Mouse (Mus musculus) hindbrain, embryonic 11.5 days (tissue): ENCODE measurements around the gene BC052040. TPM values are rescaled to one million over a fixed set of nuclear protein-coding genes. Genes with fewer than 3 reads are reported as not detected.

Experiments used
- ATAC-seq: fragments of 200-750 bp; cut with Nextera tagmentation; 2 replicates; pipeline ENCODE4 v1.8.0; 2017; ENCODE audit warnings: mild to moderate bottlenecking, moderate TSS enrichment, moderate library complexity; ENCODE audit not compliant: low FRiP score
- DNase-seq: peaks from one replicate; pipeline ENCODE4 v3.0.0-alpha.2; 2015; ENCODE audit warnings: low spot score
- H3K27ac ChIP-seq: fragments of 300-500 bp; sonication (generic); 2 replicates; pipeline ENCODE4 v1.5.1; 2014; ENCODE audit warnings: mild to moderate bottlenecking, low read depth, low read length
- H3K27me3 ChIP-seq: fragments of 300-500 bp; sonication (generic); 2 replicates; pipeline ENCODE4 v1.6.1; 2014; ENCODE audit warnings: mild to moderate bottlenecking, low read length, moderate library complexity, mixed read lengths; ENCODE audit not compliant: control insufficient read depth, insufficient read depth
- H3K36me3 ChIP-seq: fragments of 300-500 bp; sonication (generic); 2 replicates; pipeline ENCODE4 v1.6.1; 2014; ENCODE audit warnings: mild to moderate bottlenecking, low read length, moderate library complexity, mixed read lengths; ENCODE audit not compliant: control insufficient read depth, insufficient read depth
- H3K4me1 ChIP-seq: fragments of 300-500 bp; sonication (generic); replicated peaks from 2 replicates; pipeline ENCODE4 v1.6.1; 2014; ENCODE audit warnings: low read length, mixed read lengths; ENCODE audit not compliant: control insufficient read depth, insufficient read depth
- H3K4me2 ChIP-seq: fragments of 300-500 bp; sonication (generic); replicated peaks from 2 replicates; pipeline ENCODE4 v1.6.1; 2014; ENCODE audit warnings: mild to moderate bottlenecking, low read depth, low read length
- H3K4me3 ChIP-seq: fragments of 300-500 bp; sonication (generic); 2 replicates; pipeline ENCODE4 v1.5.1; 2014; ENCODE audit warnings: low read depth, low read length
- H3K9ac ChIP-seq: fragments of 300-500 bp; sonication (generic); 2 replicates; pipeline ENCODE4 v1.6.1; 2014; ENCODE audit warnings: low read depth, low read length
- H3K9me3 ChIP-seq: fragments of 300-500 bp; sonication (generic); 2 replicates; pipeline ENCODE4 v1.6.1; 2016; ENCODE audit warnings: low read length; ENCODE audit not compliant: control insufficient read depth
- WGBS: fragments of 180-500 bp; shearing (Covaris S2); extraction: QIAGEN DNeasy Blood & Tissue Kit; methylation state at CpG from one replicate; pipeline ENCODE4 v1.1.7; 2014; 5-methylcytosine and 5-hydroxymethylcytosine counted together
- polyA plus RNA-seq: library from polyadenylated mRNA; unstranded; fragments of >200 nt; fragmentation: Nextera tagmentation; extraction: Ambion mirVana; gene quantifications from 2 replicates; pipeline ENCODE4 v1.2.1, GENCODE M21; 2014

Gene BC052040
- polyA plus RNA-seq, 1 experiment from 2014 or later, result 21.7 TPM

GRCm38 (mm10) chr2:115610092-115610491, 28.6 kb downstream of the BC052040 start:
- no peaks in the 10 kb centered on the region for H3K4me1 ChIP-seq
- H3K27ac ChIP-seq, result no peak overlapping the region
- no peak overlapping the region for H3K4me3 ChIP-seq
- H3K27me3 ChIP-seq, result no peaks in the 10 kb centered on the region
- no peaks in the 10 kb centered on the region for H3K9me3 ChIP-seq
- H3K9ac ChIP-seq, result no peak overlapping the region
- DNase-seq (no peak), ATAC-seq (no peak)
- H3K4me2 ChIP-seq, result no peak overlapping the region
- 89% methylated on average over 2 of the region's 2 CpGs for WGBS
- no peaks in the 10 kb centered on the region for H3K36me3 ChIP-seq

- 97% methylated on average over 6 of the region's 6 CpGs for WGBS
- no peak overlapping the region for H3K4me2 ChIP-seq
- DNase-seq (no peak), ATAC-seq (no peak)
- no peaks in the 10 kb centered on the region for H3K36me3 ChIP-seq
- H3K4me1 ChIP-seq, result no peaks in the 10 kb centered on the region
- no peak overlapping the region for H3K9ac ChIP-seq
- no peak overlapping the region for H3K27ac ChIP-seq
- no peak overlapping the region for H3K4me3 ChIP-seq
- H3K27me3 ChIP-seq, result no peaks in the 10 kb centered on the region
- H3K9me3 ChIP-seq, result no peaks in the 10 kb centered on the region
Measured at GRCm38 (mm10) chr2:115610503-115610902, 29.0 kb downstream of the BC052040 start.

- no peak for DNase-seq
Measured at GRCm38 (mm10) chr2:115613830-115614520, 32.5 kb downstream of the BC052040 start.

DNA sequence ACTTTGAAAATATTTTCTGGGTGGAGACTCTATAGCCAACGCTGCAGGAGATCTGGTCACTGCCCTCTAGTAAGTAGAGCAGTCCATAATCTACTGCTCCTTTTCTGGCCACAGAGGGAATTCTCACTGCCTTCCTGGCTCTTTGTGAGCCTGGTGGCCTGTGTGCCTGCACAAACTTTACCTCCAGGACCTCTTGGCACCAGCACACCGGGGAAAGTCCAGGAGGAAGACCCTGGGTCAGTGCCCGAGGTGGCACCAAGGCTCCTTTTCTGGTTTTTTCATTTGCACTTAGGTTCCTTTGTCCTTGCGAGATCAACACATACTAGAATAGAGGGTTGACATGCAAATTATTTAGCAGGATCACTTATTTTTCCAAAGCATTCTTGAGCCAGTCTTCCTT, 47.0 kb downstream of the BC052040 start:
- ATAC-seq, result no peak
- WGBS, result 88% methylated on average over 4 of the region's 4 CpGs
- Histone ChIP-seq H3K27me3 (no peaks in the 10 kb centered on the region), H3K36me3 (no peaks in the 10 kb centered on the region), H3K9ac (no peak overlapping the region), H3K27ac (no peak overlapping the region), H3K4me3 (no peak overlapping the region), H3K9me3 (no peaks in the 10 kb centered on the region), H3K4me1 (0 out of 2 replicates have a peak, but pooled peaks cover 3% of the 10 kb centered on the region), H3K4me2 (no peak overlapping the region)
- DNase-seq, result no peak

More at GRCm38 (mm10) chr2:115613830-115614520, 32.5 kb downstream of the BC052040 start:
- ATAC-seq, result no peak
- no peaks in the 10 kb centered on the region for H3K27me3 ChIP-seq
- no peak overlapping the region for H3K4me3 ChIP-seq
- 94% methylated on average over 3 of the region's 3 CpGs for WGBS
- H3K9ac ChIP-seq, result no peak overlapping the region
- no peaks in the 10 kb centered on the region for H3K36me3 ChIP-seq
- no peaks in the 10 kb centered on the region for H3K9me3 ChIP-seq
- H3K27ac ChIP-seq, result no peak overlapping the region
- no peaks in the 10 kb centered on the region for H3K4me1 ChIP-seq
- no peak overlapping the region for H3K4me2 ChIP-seq

DNA sequence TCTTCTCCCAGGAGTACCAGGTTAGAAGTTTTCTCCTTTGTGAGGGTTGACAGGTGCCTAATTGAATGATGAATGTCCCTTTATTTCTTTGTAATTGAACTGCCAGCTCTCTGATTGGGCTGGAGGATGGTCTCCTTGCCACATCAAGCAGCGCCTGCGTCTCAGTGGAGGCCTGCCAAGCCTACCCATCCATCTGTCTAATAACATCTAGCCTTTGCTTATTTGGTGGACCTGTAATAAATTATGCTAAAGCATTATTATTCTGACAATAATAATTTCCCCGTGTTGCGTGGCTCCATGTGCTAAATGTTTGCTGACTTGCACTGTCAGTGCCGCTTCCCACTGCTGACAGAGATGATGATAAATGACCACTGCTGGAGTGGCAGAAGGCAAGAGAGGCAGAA, 49.5 kb downstream of the BC052040 start:
- 27% methylated on average over 5 of the region's 5 CpGs for WGBS
- Histone ChIP-seq H3K4me1 (0 out of 2 replicates have a peak, but pooled peaks cover 3% of the 10 kb centered on the region), H3K4me2 (no peak overlapping the region), H3K9ac (no peak overlapping the region), H3K27me3 (no peaks in the 10 kb centered on the region), H3K4me3 (no peak overlapping the region), H3K36me3 (no peaks in the 10 kb centered on the region), H3K9me3 (no peaks in the 10 kb centered on the region), H3K27ac (peak overlapping the region; percentile 80; the same call in 1 of the 2 replicates)
- peak; percentile 94 for ATAC-seq
- DNase-seq, result peak; percentile 77

- WGBS, result 85% methylated on average over 4 of the region's 4 CpGs
- H3K4me1 ChIP-seq, result 0 out of 2 replicates have a peak, but pooled peaks cover 3% of the 10 kb centered on the region
- H3K9ac ChIP-seq, result no peak overlapping the region
- H3K27me3 ChIP-seq, result no peaks in the 10 kb centered on the region
- H3K4me3 ChIP-seq, result no peak overlapping the region
- H3K36me3 ChIP-seq, result no peaks in the 10 kb centered on the region
- no peaks in the 10 kb centered on the region for H3K9me3 ChIP-seq
- no peak overlapping the region for H3K4me2 ChIP-seq
- ATAC-seq (0 out of 2 replicates have a peak, but pooled peaks have one; percentile 43), DNase-seq (no peak)
- H3K27ac ChIP-seq, result no peak overlapping the region
Measured at GRCm38 (mm10) chr2:115631826-115632225, 50.3 kb downstream of the BC052040 start.

GRCm38 (mm10) chr2:115650203-115650602, 68.7 kb downstream of the BC052040 start:
- H3K9me3 ChIP-seq, result no peaks in the 10 kb centered on the region
- DNase-seq (no peak), ATAC-seq (no peak)
- H3K36me3 ChIP-seq, result no peaks in the 10 kb centered on the region
- no peak overlapping the region for H3K4me3 ChIP-seq
- WGBS, result 88% methylated on average over 2 of the region's 2 CpGs
- H3K27ac ChIP-seq, result no peak overlapping the region
- H3K9ac ChIP-seq, result no peak overlapping the region
- no peaks in the 10 kb centered on the region for H3K27me3 ChIP-seq
- no peak overlapping the region for H3K4me2 ChIP-seq
- H3K4me1 ChIP-seq, result no peaks in the 10 kb centered on the region

DNA sequence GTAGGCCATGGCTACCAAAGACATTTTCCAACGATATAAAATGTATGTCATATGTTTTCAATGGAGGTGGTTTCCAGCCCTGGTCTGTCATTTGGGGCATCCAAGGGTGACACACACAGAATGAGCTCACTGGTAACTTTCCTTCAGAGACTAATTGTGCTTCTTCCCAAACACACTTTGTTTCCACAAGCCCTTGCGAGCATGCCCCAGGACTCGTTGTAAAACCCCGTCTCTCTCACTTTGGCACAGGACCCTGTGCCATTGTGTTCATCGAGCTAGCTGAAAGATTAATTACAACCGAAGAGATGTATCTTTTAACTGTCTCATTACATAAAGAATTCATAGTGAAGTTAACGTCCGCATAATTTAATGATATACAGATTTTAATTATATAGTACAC, 78.2 kb downstream of the BC052040 start:
- Histone ChIP-seq H3K27ac (peak overlapping the region; percentile 45; the same call in 1 of the 2 replicates), H3K4me1 (0 out of 2 replicates have a peak, but pooled peaks cover 2% of the 10 kb centered on the region), H3K36me3 (no peaks in the 10 kb centered on the region), H3K4me2 (no peak overlapping the region), H3K9ac (no peak overlapping the region), H3K4me3 (no peak overlapping the region), H3K9me3 (no peaks in the 10 kb centered on the region), H3K27me3 (no peaks in the 10 kb centered on the region)
- WGBS, result 76% methylated on average over 8 of the region's 8 CpGs
- DNase-seq (no peak), ATAC-seq (no peak)
